Mouse (Mus musculus) intestine, embryonic 15.5 days (tissue): Measurements from ENCODE around the gene Ctcfl. TPM values are rescaled to one million over a fixed set of nuclear protein-coding genes. Genes with fewer than 3 reads are reported as not detected.
A peak's percentile ranks its signal among the peaks of the same experiment; 100 is the strongest.

Experiments
- ATAC-seq: fragments of 200-750 bp; cut with Nextera tagmentation; 2 replicates; pipeline ENCODE4 v1.8.0; 2017; ENCODE audit warnings: moderate TSS enrichment, moderate library complexity
- H3K27ac ChIP-seq: fragments of 300-500 bp; sonication (generic); 2 replicates; pipeline ENCODE4 v1.5.1; 2015; ENCODE audit warnings: mild to moderate bottlenecking, inconsistent platforms
- H3K27me3 ChIP-seq: fragments of 300-500 bp; sonication (generic); replicated peaks from 2 replicates; pipeline ENCODE4 v1.6.1; 2015; ENCODE audit warnings: inconsistent platforms
- H3K36me3 ChIP-seq: fragments of 300-500 bp; sonication (generic); 2 replicates; pipeline ENCODE4 v1.6.1; 2015; ENCODE audit warnings: inconsistent platforms
- H3K4me1 ChIP-seq: fragments of 300-500 bp; sonication (generic); replicated peaks from 2 replicates; pipeline ENCODE4 v1.6.1; 2015; ENCODE audit warnings: inconsistent platforms
- H3K4me2 ChIP-seq: fragments of 300-500 bp; sonication (generic); replicated peaks from 2 replicates; pipeline ENCODE4 v1.6.1; 2015; ENCODE audit warnings: mild to moderate bottlenecking, inconsistent platforms
- H3K4me3 ChIP-seq: fragments of 300-500 bp; sonication (generic); replicated peaks from 2 replicates; pipeline ENCODE4 v1.5.1; 2015; ENCODE audit warnings: inconsistent platforms
- H3K9ac ChIP-seq: fragments of 300-500 bp; sonication (generic); 2 replicates; pipeline ENCODE4 v1.6.1; 2015; ENCODE audit warnings: inconsistent platforms
- H3K9me3 ChIP-seq: fragments of 300-500 bp; sonication (generic); 2 replicates; pipeline ENCODE4 v1.6.1; 2016; ENCODE audit warnings: inconsistent platforms
- WGBS: fragments of 180-500 bp; shearing (Covaris S2); methylation state at CpG from one replicate; pipeline ENCODE4 v1.1.7; 2015; 5-methylcytosine and 5-hydroxymethylcytosine counted together
- polyA plus RNA-seq: library from polyadenylated mRNA; unstranded; fragments of >200 nt; fragmentation: Nextera tagmentation; extraction: Ambion mirVana; gene quantifications from 2 replicates; pipeline ENCODE4 v1.2.1, GENCODE M21; 2015

Ctcfl gene
- polyA plus RNA-seq, 1 experiment from 2014 or later, result 0.36 TPM

- H3K27me3 ChIP-seq, result no peaks in the 10 kb centered on the region
- H3K9ac ChIP-seq, result no peak overlapping the region
- no peak overlapping the region for H3K4me3 ChIP-seq
- H3K36me3 ChIP-seq, result no peaks in the 10 kb centered on the region
- no peak overlapping the region for H3K4me2 ChIP-seq
- H3K27ac ChIP-seq, result no peak overlapping the region
- H3K4me1 ChIP-seq, result no peaks in the 10 kb centered on the region
- no peak for ATAC-seq
- no peaks in the 10 kb centered on the region for H3K9me3 ChIP-seq
- WGBS, result 89% methylated on average over 7 of the region's 7 CpGs
Measured at GRCm38 (mm10) chr2:173072948-173073347, 46.4 kb downstream of the Ctcfl start.

- Histone ChIP-seq H3K9me3 (no peaks in the 10 kb centered on the region), H3K36me3 (no peaks in the 10 kb centered on the region), H3K9ac (no peak overlapping the region), H3K27ac (no peak overlapping the region), H3K27me3 (no peaks in the 10 kb centered on the region), H3K4me1 (no peaks in the 10 kb centered on the region; the same call in 1 of the 2 replicates), H3K4me2 (no peak overlapping the region), H3K4me3 (no peak overlapping the region)
- 84% methylated on average over 2 of the region's 2 CpGs for WGBS
- ATAC-seq, result no peak
Measured at GRCm38 (mm10) chr2:173064864-173065263, 54.5 kb downstream of the Ctcfl start.

- Histone ChIP-seq H3K9ac (no peak overlapping the region), H3K27me3 (no peaks in the 10 kb centered on the region), H3K9me3 (no peaks in the 10 kb centered on the region), H3K27ac (no peak overlapping the region), H3K4me3 (no peak overlapping the region), H3K4me2 (no peak overlapping the region), H3K4me1 (no peaks in the 10 kb centered on the region; the same call in 1 of the 2 replicates), H3K36me3 (no peaks in the 10 kb centered on the region)
- WGBS, result 33% methylated on average over 1 of the region's 1 CpGs
- no peak for ATAC-seq
Measured at GRCm38 (mm10) chr2:173063219-173063618, 56.1 kb downstream of the Ctcfl start.

- no peak overlapping the region for H3K4me2 ChIP-seq
- no peaks in the 10 kb centered on the region for H3K36me3 ChIP-seq
- WGBS, result 66% methylated on average over 15 of the region's 15 CpGs
- H3K9me3 ChIP-seq, result no peaks in the 10 kb centered on the region
- peaks cover 9% of the 10 kb centered on the region for H3K4me1 ChIP-seq
- H3K27ac ChIP-seq, result no peak overlapping the region
- no peak overlapping the region for H3K4me3 ChIP-seq
- no peaks in the 10 kb centered on the region for H3K27me3 ChIP-seq
- no peak for ATAC-seq
- no peak overlapping the region for H3K9ac ChIP-seq
Measured at GRCm38 (mm10) chr2:173061443-173062351, 57.6 kb downstream of the Ctcfl start.

- H3K4me1 ChIP-seq, result peaks cover 9% of the 10 kb centered on the region
- H3K4me3 ChIP-seq, result no peak overlapping the region
- no peak for ATAC-seq
- WGBS, result 77% methylated on average over 9 of the region's 9 CpGs
- no peaks in the 10 kb centered on the region for H3K9me3 ChIP-seq
- H3K27ac ChIP-seq, result no peak overlapping the region
- H3K9ac ChIP-seq, result no peak overlapping the region
- H3K4me2 ChIP-seq, result no peak overlapping the region
- no peaks in the 10 kb centered on the region for H3K36me3 ChIP-seq
- no peaks in the 10 kb centered on the region for H3K27me3 ChIP-seq
Measured at GRCm38 (mm10) chr2:173060450-173060849, 58.9 kb downstream of the Ctcfl start.

GRCm38 (mm10) chr2:173058263-173058662 is 61.1 kb downstream of the Ctcfl start:
- H3K9me3 ChIP-seq, result no peaks in the 10 kb centered on the region
- no peak overlapping the region for H3K4me2 ChIP-seq
- peaks cover 9% of the 10 kb centered on the region for H3K4me1 ChIP-seq
- no peaks in the 10 kb centered on the region for H3K27me3 ChIP-seq
- WGBS, result 56% methylated on average over 11 of the region's 11 CpGs
- peak; percentile 32; the same call in 1 of the 2 replicates for ATAC-seq
- H3K4me3 ChIP-seq, result no peak overlapping the region
- 0 out of 2 replicates have a peak overlapping the region, but pooled peaks have one; percentile 7 for H3K27ac ChIP-seq
- no peak overlapping the region for H3K9ac ChIP-seq
- H3K36me3 ChIP-seq, result no peaks in the 10 kb centered on the region

GRCm38 (mm10) chr2:173057623-173058022 is 61.7 kb downstream of the Ctcfl start:
- H3K4me3 ChIP-seq, result no peak overlapping the region
- ATAC-seq, result peak; percentile 74
- peak overlapping the region; percentile 27; the same call in 1 of the 2 replicates for H3K27ac ChIP-seq
- no peaks in the 10 kb centered on the region for H3K27me3 ChIP-seq
- no peak overlapping the region for H3K9ac ChIP-seq
- H3K9me3 ChIP-seq, result no peaks in the 10 kb centered on the region
- H3K36me3 ChIP-seq, result no peaks in the 10 kb centered on the region
- peak overlapping the region; percentile 7; the same call in 1 of the 2 replicates for H3K4me2 ChIP-seq
- WGBS, result 44% methylated on average over 10 of the region's 10 CpGs
- H3K4me1 ChIP-seq, result peaks cover 9% of the 10 kb centered on the region

GRCm38 (mm10) chr2:173056882-173057315 is 62.4 kb downstream of the Ctcfl start:
- Histone ChIP-seq H3K27me3 (no peaks in the 10 kb centered on the region), H3K9me3 (no peaks in the 10 kb centered on the region), H3K4me1 (peaks cover 9% of the 10 kb centered on the region), H3K4me2 (0 out of 2 replicates have a peak overlapping the region, but pooled peaks have one; percentile 7), H3K27ac (peak overlapping the region; percentile 27), H3K4me3 (no peak overlapping the region), H3K9ac (no peak overlapping the region), H3K36me3 (no peaks in the 10 kb centered on the region)
- 57% methylated on average over 11 of the region's 11 CpGs for WGBS
- ATAC-seq, result peak; percentile 69

- H3K9me3 ChIP-seq, result no peaks in the 10 kb centered on the region
- ATAC-seq, result no peak
- no peak overlapping the region for H3K27ac ChIP-seq
- WGBS, result 66% methylated on average over 10 of the region's 10 CpGs
- H3K4me2 ChIP-seq, result no peak overlapping the region
- no peaks in the 10 kb centered on the region for H3K27me3 ChIP-seq
- H3K4me3 ChIP-seq, result no peak overlapping the region
- no peaks in the 10 kb centered on the region for H3K36me3 ChIP-seq
- peaks cover 9% of the 10 kb centered on the region for H3K4me1 ChIP-seq
- H3K9ac ChIP-seq, result no peak overlapping the region
Measured at GRCm38 (mm10) chr2:173056303-173056881, 62.9 kb downstream of the Ctcfl start.

- Histone ChIP-seq H3K9me3 (no peaks in the 10 kb centered on the region), H3K4me2 (no peak overlapping the region), H3K36me3 (no peaks in the 10 kb centered on the region), H3K4me3 (no peak overlapping the region), H3K4me1 (peaks cover 19% of the 10 kb centered on the region), H3K27me3 (no peaks in the 10 kb centered on the region), H3K9ac (no peak overlapping the region), H3K27ac (no peak overlapping the region)
- WGBS, result 81% methylated on average over 6 of the region's 6 CpGs
- no peak for ATAC-seq
Measured at GRCm38 (mm10) chr2:173053846-173054245, 65.5 kb downstream of the Ctcfl start.

GRCm38 (mm10) chr2:173052881-173053280 is 66.4 kb downstream of the Ctcfl start:
- ATAC-seq, result no peak
- no peak overlapping the region for H3K4me2 ChIP-seq
- no peaks in the 10 kb centered on the region for H3K36me3 ChIP-seq
- no peak overlapping the region for H3K27ac ChIP-seq
- peaks cover 18% of the 10 kb centered on the region for H3K4me1 ChIP-seq
- H3K9ac ChIP-seq, result no peak overlapping the region
- 87% methylated on average over 8 of the region's 8 CpGs for WGBS
- no peak overlapping the region for H3K4me3 ChIP-seq
- no peaks in the 10 kb centered on the region for H3K9me3 ChIP-seq
- H3K27me3 ChIP-seq, result no peaks in the 10 kb centered on the region

GRCm38 (mm10) chr2:173050604-173051382 is 68.5 kb downstream of the Ctcfl start:
- no peak overlapping the region for H3K4me3 ChIP-seq
- H3K36me3 ChIP-seq, result no peaks in the 10 kb centered on the region
- H3K9ac ChIP-seq, result no peak overlapping the region
- peak; percentile 79 for ATAC-seq
- 0 out of 2 replicates have a peak overlapping the region, but pooled peaks have one; percentile 15 for H3K27ac ChIP-seq
- no peaks in the 10 kb centered on the region for H3K9me3 ChIP-seq
- 0 out of 2 replicates have a peak overlapping the region, but pooled peaks have one; percentile 9 for H3K4me2 ChIP-seq
- H3K4me1 ChIP-seq, result peaks cover 16% of the 10 kb centered on the region
- WGBS, result 48% methylated on average over 8 of the region's 8 CpGs
- no peaks in the 10 kb centered on the region for H3K27me3 ChIP-seq
